29 mouse cellular contexts compared by ENCODE assay signal in the genomic region with DNA sequence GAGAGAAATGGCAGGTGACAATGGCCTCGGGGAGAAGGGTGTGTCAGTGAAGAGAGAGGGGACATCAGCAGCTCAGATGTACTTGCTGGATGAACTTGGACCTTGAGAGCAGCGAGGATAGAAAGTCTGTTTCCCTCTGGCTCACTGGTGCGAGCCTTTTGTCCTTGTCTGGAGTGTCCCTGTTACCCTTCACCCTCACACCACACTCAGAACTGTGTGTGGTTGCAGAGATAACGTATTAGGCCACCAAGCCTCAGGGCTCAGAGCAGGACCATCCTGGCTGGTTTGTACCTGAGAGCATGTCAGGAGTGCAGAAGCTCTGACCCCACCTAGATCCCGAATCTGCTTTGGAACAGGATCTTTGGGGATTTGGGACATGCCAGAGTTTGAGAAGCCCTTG. TPM values are rescaled to one million over a fixed set of nuclear protein-coding genes. Genes with fewer than 3 reads are reported as not detected.
DNase-seq lines count a peak whose midpoint lies in the region; ATAC-seq and TF ChIP-seq lines count a peak whose summit lies in the region.
"Had no signal": no experiment of that assay in that cellular context is flagged by ENCODE, and none has a peak within 500 bp of the region (broad histone marks: within the 10 kb centered on the region; RNA-seq: fewer than 3 reads in every experiment).

No protein-coding gene starts in this region.

- no peak for TF ChIP-seq CTCF in heart, postnatal 0 days (IDR thresholded peaks at IDR 0.05; ENCODE audit: low read depth)

- TF ChIP-seq EP300 in heart, postnatal 0 days (IDR thresholded peaks at IDR 0.05; ENCODE audit: low read depth), result no peak

- no peaks in the 10 kb centered on the region for H3K27me3 ChIP-seq in heart, embryonic 11.5 days (ENCODE audit: control insufficient read depth, insufficient read depth, low read length)
- H3K27me3 ChIP-seq in heart, embryonic 13.5 days (replicated peaks), result no peaks in the 10 kb centered on the region
- no peaks in the 10 kb centered on the region for H3K27me3 ChIP-seq in heart, postnatal 0 days (ENCODE audit: control insufficient read depth, insufficient read depth, low read length)
- H3K27me3 ChIP-seq: CH12.LX; embryonic facial prominence, embryonic 13.5 days; embryonic facial prominence, embryonic 15.5 days; forebrain, embryonic 12.5 days had no signal

- 70% methylated on average over 5 of the region's 5 CpGs for WGBS in heart, embryonic 11.5 days (ENCODE audit: insufficient replicate concordance)
- WGBS in heart, embryonic 13.5 days, result 73% methylated on average over 5 of the region's 5 CpGs
- WGBS in heart, postnatal 0 days, result 76% methylated on average over 5 of the region's 5 CpGs

- H3K4me2 ChIP-seq in heart, embryonic 11.5 days, result no peak overlapping the region
- no peak overlapping the region for H3K4me2 ChIP-seq in heart, embryonic 13.5 days
- no peak overlapping the region for H3K4me2 ChIP-seq in heart, postnatal 0 days (ENCODE audit: low read depth, low read length)
- H3K4me2 ChIP-seq: embryonic facial prominence, embryonic 13.5 days; embryonic facial prominence, embryonic 15.5 days; forebrain, embryonic 12.5 days had no signal

- no peak for ATAC-seq in heart, embryonic 11.5 days (replicated peaks; ENCODE audit: insufficient number of reproducible peaks, low FRiP score, low TSS enrichment)
- ATAC-seq in heart, embryonic 13.5 days (ENCODE audit: extremely low read depth, insufficient number of reproducible peaks, low FRiP score, low TSS enrichment), result no peak
- no peak for ATAC-seq in heart, postnatal 0 days (ENCODE audit: insufficient read depth, low read depth)
- ATAC-seq: activated CD4-positive, CD25-positive, alpha-beta regulatory T cell, adult 4 months; CD4-positive, CD25-positive, alpha-beta regulatory T cell, adult 4 months; forebrain, embryonic 14.5 days; Patski had no signal

- no peaks in the 10 kb centered on the region for H3K9me3 ChIP-seq in heart, embryonic 11.5 days (replicated peaks; ENCODE audit: control insufficient read depth, low read length)
- H3K9me3 ChIP-seq in heart, embryonic 13.5 days, result no peaks in the 10 kb centered on the region
- H3K9me3 ChIP-seq in heart, postnatal 0 days (replicated peaks; ENCODE audit: control insufficient read depth, low read length), result no peaks in the 10 kb centered on the region
- H3K9me3 ChIP-seq: embryonic facial prominence, embryonic 13.5 days; embryonic facial prominence, embryonic 15.5 days; forebrain, embryonic 10.5 days; forebrain, embryonic 12.5 days; G1E had no signal

- DNase-seq in heart, adult 11 months, result peak; percentile 83
- no peak for DNase-seq in heart, adult 9 months (ENCODE audit: low spot score in 2 of 2)
- DNase-seq in heart, postnatal 0 days (ENCODE audit: low spot score), result no peak
- no peak for DNase-seq in heart, adult 8-10 months (ENCODE audit: low spot score)
- DNase-seq: adrenal gland, adult 8-10 months; adrenal gland, postnatal 14 days; adrenal gland, postnatal 36 days; B cell, adult 2 months; cerebellum, adult 11 months; cerebellum, adult 18-20 months; cerebellum, adult 8-10 months; cerebellum, adult 9-11 months; cerebellum, postnatal 36 days; embryo, embryonic 11 days had no signal

- H3K27ac ChIP-seq in heart, embryonic 11.5 days (ENCODE audit: low read depth, low read length), result no peak overlapping the region
- 0 out of 2 replicates have a peak overlapping the region, but pooled peaks have one; percentile 16 for H3K27ac ChIP-seq in heart, embryonic 13.5 days (replicated peaks)
- peak overlapping the region; percentile 36; the same call in 1 of the 2 replicates for H3K27ac ChIP-seq in heart, postnatal 0 days (ENCODE audit: low read depth)
- H3K27ac ChIP-seq in brown adipose tissue, adult 24 weeks (replicated peaks; ENCODE audit: low read depth, low read length), result peak overlapping the region; percentile 96
- H3K27ac ChIP-seq: embryonic facial prominence, embryonic 13.5 days; embryonic facial prominence, embryonic 15.5 days; forebrain, embryonic 10.5 days; forebrain, embryonic 12.5 days had no signal

- no peak overlapping the region for H3K4me3 ChIP-seq in heart, embryonic 11.5 days (ENCODE audit: low read depth, low read length)
- H3K4me3 ChIP-seq in heart, embryonic 13.5 days, result no peak overlapping the region
- H3K4me3 ChIP-seq in heart, postnatal 0 days (ENCODE audit: low read depth, low read length), result no peak overlapping the region
- H3K4me3 ChIP-seq in brown adipose tissue, adult 24 weeks (ENCODE audit: insufficient read depth, low read depth, low read length), result no peak overlapping the region
- H3K4me3 ChIP-seq: embryonic facial prominence, embryonic 13.5 days; embryonic facial prominence, embryonic 15.5 days; erythroblast, embryonic 14.5 days; forebrain, embryonic 10.5 days; forebrain, embryonic 12.5 days had no signal

- H3K36me3 ChIP-seq in heart, embryonic 11.5 days (ENCODE audit: control insufficient read depth, insufficient read depth, low read length), result no peaks in the 10 kb centered on the region
- H3K36me3 ChIP-seq in heart, embryonic 13.5 days, result no peaks in the 10 kb centered on the region
- H3K36me3 ChIP-seq in heart, postnatal 0 days (replicated peaks; ENCODE audit: control insufficient read depth, insufficient read depth, low read length), result no peaks in the 10 kb centered on the region
- H3K36me3 ChIP-seq: embryonic facial prominence, embryonic 13.5 days; embryonic facial prominence, embryonic 15.5 days; forebrain, embryonic 10.5 days; forebrain, embryonic 12.5 days; G1E had no signal

- H3K4me1 ChIP-seq in heart, embryonic 11.5 days (ENCODE audit: control insufficient read depth, insufficient read depth, low read length), result peaks cover 20% of the 10 kb centered on the region
- peaks cover 47% of the 10 kb centered on the region for H3K4me1 ChIP-seq in heart, embryonic 13.5 days
- H3K4me1 ChIP-seq in heart, postnatal 0 days (ENCODE audit: control insufficient read depth, insufficient read depth), result peaks cover 40% of the 10 kb centered on the region
- peaks cover 19% of the 10 kb centered on the region for H3K4me1 ChIP-seq in brown adipose tissue, adult 24 weeks (ENCODE audit: control insufficient read depth, insufficient read depth, insufficient read length, low read length)
- H3K4me1 ChIP-seq: forebrain, embryonic 10.5 days; forebrain, embryonic 12.5 days had no signal

- no peak overlapping the region for H3K9ac ChIP-seq in heart, embryonic 11.5 days (ENCODE audit: low read depth, low read length)
- H3K9ac ChIP-seq in heart, embryonic 13.5 days, result no peak overlapping the region
- no peak overlapping the region for H3K9ac ChIP-seq in heart, postnatal 0 days (replicated peaks; ENCODE audit: low read depth, low read length)
- H3K9ac ChIP-seq: embryonic facial prominence, embryonic 13.5 days; embryonic facial prominence, embryonic 15.5 days; forebrain, embryonic 12.5 days had no signal

RNA-seq across cellular contexts. Expression of a gene that starts 46.3 kb away (rescaled TPM):
- 1.5 and 1.8 TPM in 2 replicates for polyA plus RNA-seq in heart, embryonic 11.5 days (2014; fragmentation: Nextera tagmentation; extraction: Ambion mirVana)
- polyA plus RNA-seq in heart, embryonic 13.5 days (2015; fragmentation: Nextera tagmentation; extraction: Ambion mirVana), result 2.9 and 3.0 TPM in 2 replicates
- 30.2 and 31.3 TPM in 2 replicates for total RNA-seq in heart, postnatal 0 days (2014; rRNA removed; ENCODE audit: low replicate concordance)
- 10.9 and 11.7 TPM in 2 replicates for polyA plus RNA-seq in heart, postnatal 0 days (2015; fragmentation: Nextera tagmentation; extraction: Ambion mirVana)
- total RNA-seq in heart, adult 8-10 months (2022), result 10 to 100 TPM; 19.4 to 26.8 (median 22.2) TPM
- polyA plus RNA-seq in brown adipose tissue, adult 24 weeks (2012; ENCODE audit: insufficient read depth, insufficient read length, missing spikeins), result 21.8 and 23.9 TPM in 2 replicates
- total RNA-seq: CH12.LX; common myeloid progenitor, adult 5-6 weeks had no signal
- polyA plus RNA-seq: activated CD4-positive, CD25-positive, alpha-beta regulatory T cell, adult 4 months; CD4-positive, CD25-positive, alpha-beta regulatory T cell, adult 4 months; G1E; Patski had no signal
